Mouse (Mus musculus) kidney, embryonic 16.5 days (tissue): ENCODE measurements around the gene Ift46. TPM values are rescaled to one million over a fixed set of nuclear protein-coding genes. Genes with fewer than 3 reads are reported as not detected.

Source experiments
- ATAC-seq: fragments of 200-750 bp; cut with Nextera tagmentation; 2 replicates; pipeline ENCODE4 v1.8.0; 2017; ENCODE audit warnings: moderate TSS enrichment; ENCODE audit not compliant: low FRiP score, low TSS enrichment
- H3K27ac ChIP-seq: fragments of 300-500 bp; sonication (generic); 2 replicates; pipeline ENCODE4 v1.5.1; 2014; ENCODE audit warnings: low read length
- H3K27me3 ChIP-seq: fragments of 300-500 bp; sonication (generic); 2 replicates; pipeline ENCODE4 v1.6.1; 2014; ENCODE audit warnings: low read length, control low read depth, mixed read lengths; ENCODE audit not compliant: insufficient read depth
- H3K36me3 ChIP-seq: fragments of 300-500 bp; sonication (generic); 2 replicates; pipeline ENCODE4 v1.6.1; 2014; ENCODE audit warnings: low read length, control low read depth, mixed read lengths; ENCODE audit not compliant: insufficient read depth
- H3K4me1 ChIP-seq: fragments of 300-500 bp; sonication (generic); 2 replicates; pipeline ENCODE4 v1.6.1; 2014; ENCODE audit warnings: low read length, control low read depth, mixed read lengths; ENCODE audit not compliant: insufficient read depth
- H3K4me2 ChIP-seq: fragments of 300-500 bp; sonication (generic); replicated peaks from 2 replicates; pipeline ENCODE4 v1.6.1; 2014; ENCODE audit warnings: low read depth, low read length
- H3K4me3 ChIP-seq: fragments of 300-500 bp; sonication (generic); 2 replicates; pipeline ENCODE4 v1.5.1; 2014; ENCODE audit warnings: mild to moderate bottlenecking, low read length
- H3K9ac ChIP-seq: fragments of 300-500 bp; sonication (generic); replicated peaks from 2 replicates; pipeline ENCODE4 v1.6.1; 2014; ENCODE audit warnings: low read length
- H3K9me3 ChIP-seq: fragments of 300-500 bp; sonication (generic); 2 replicates; pipeline ENCODE4 v1.6.1; 2016; ENCODE audit warnings: low read length, control low read depth
- whole genome bisulfite sequencing: fragments of 180-500 bp; shearing (Covaris S2); extraction: QIAGEN DNeasy Blood & Tissue Kit; methylation state at CpG from one replicate; pipeline ENCODE4 v1.1.7; 2014; 5-methylcytosine and 5-hydroxymethylcytosine counted together
- polyA plus RNA-seq: library from polyadenylated mRNA; unstranded; fragments of >200 nt; fragmentation: Nextera tagmentation; extraction: Ambion mirVana; gene quantifications from 2 replicates; pipeline ENCODE4 v1.2.1, GENCODE M21; 2015

Ift46 gene
- polyA plus RNA-seq, 1 experiment from 2014 or later, result 100 TPM

DNA sequence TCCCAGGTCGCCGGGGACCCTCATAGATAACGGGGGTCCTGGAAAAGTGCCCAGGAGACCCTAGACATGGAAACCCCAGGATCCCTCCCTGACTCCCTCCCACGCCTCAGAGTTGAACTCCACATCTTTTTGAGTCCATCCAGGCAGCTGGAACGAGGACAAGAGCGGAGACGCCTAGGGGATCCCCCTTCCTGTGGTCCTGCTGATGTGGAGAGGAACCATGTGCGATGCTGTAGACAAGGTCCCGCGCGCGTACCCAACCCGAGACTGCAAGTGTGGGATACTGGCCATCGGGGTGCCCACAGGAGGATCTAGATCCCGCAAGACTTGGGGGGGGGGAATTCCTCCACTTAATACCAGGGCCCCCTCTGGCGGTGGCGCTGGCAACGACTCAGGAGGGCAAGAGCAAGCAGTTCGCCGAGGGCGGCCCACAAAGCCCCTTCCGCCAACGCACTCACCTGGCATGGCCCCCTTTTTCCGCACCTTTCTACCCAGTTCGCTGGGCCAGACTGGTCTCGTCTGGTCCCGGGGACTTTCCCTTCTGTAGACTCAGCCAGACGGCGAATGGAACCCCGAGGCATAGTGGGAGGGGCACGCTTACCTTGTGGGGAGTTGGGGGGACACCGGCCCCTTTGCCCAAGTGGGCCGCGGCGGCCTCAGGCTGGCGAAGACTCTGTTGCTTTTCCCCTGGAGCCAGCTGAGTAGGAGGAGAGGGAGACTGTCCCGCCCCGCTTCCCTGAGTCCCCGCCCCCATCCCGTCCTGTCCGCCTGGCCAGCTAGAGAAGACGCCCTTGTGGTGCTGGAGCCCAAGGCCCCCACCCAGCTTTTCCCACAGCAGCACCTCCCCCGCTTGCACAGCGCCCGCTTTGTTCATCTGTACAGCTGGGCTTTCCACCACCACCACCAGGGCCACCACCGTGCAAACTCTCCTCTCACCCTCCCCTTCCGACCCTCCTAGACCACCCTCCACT is 32.9 kb upstream of the Ift46 start, which contains the start of gene Phldb1:
TSS of gene Phldb1 (minus strand) at position 675 of the 971 bp plus-strand sequence.
- Histone ChIP-seq H3K4me1 (peaks cover 38% of the 10 kb centered on the region), H3K4me2 (peak within 1 kb of the TSS; percentile 99), H3K27ac (peak within 1 kb of the TSS; percentile 95), H3K4me3 (peak within 1 kb of the TSS; percentile 75), H3K9me3 (no peaks in the 10 kb centered on the region; the same call in 1 of the 2 replicates), H3K27me3 (no peaks in the 10 kb centered on the region), H3K36me3 (no peaks in the 10 kb centered on the region), H3K9ac (peak within 1 kb of the TSS; percentile 80)
- peak; percentile 86 for ATAC-seq
- under 1% methylated on average over 47 of the region's 47 CpGs for WGBS

DNA sequence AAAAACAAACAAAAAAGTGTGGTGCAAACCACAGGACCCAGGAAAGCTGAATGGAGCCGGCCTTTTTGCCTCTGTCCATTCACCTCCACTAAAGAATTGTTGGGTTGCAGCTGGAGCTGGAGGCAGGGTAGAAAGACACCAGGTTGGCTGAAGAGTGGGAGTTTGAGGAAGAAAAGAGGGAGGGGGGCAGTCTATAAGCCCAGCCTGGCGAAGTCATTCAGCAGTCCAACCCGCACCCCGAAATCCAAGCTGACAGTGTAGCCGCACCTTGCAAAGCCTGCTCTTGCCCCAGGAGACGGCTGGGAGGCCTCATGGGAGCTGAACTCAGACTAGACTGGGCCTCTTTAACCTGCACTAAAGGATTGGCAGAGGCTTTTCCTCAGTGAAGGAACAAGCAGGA is 31.8 kb upstream of the Ift46 start:
- ATAC-seq, result no peak
- Histone ChIP-seq H3K36me3 (no peaks in the 10 kb centered on the region), H3K9me3 (no peaks in the 10 kb centered on the region; the same call in 1 of the 2 replicates), H3K4me3 (no peak overlapping the region), H3K4me2 (no peak overlapping the region; the same call in 1 of the 2 replicates), H3K27ac (peak overlapping the region; percentile 95), H3K9ac (peak overlapping the region; percentile 44; the same call in 1 of the 2 replicates), H3K4me1 (peaks cover 38% of the 10 kb centered on the region), H3K27me3 (no peaks in the 10 kb centered on the region)
- WGBS, result 56% methylated on average over 6 of the region's 6 CpGs

DNA sequence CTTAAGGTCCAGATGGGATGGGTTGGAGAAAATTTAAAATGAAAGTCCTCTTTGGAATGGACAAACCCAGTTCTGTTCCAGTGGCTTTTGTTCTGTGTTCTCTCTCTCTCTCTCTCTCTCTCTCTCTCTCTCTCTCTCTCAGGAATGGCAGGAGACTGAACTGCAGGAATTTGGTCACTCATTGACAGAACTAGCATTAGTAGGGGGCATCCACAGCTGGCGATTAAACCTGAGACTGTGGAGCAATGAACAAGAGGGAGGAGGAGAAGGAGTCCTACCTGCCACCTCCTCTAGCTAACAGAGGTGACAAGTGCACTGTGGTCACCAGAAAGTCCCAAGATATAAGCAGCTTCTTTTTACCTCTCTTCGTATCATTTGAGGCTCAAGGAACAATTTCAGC is 31.4 kb upstream of the Ift46 start:
- Histone ChIP-seq H3K27ac (peak overlapping the region; percentile 95), H3K36me3 (peaks cover 4% of the 10 kb centered on the region; the same call in 1 of the 2 replicates), H3K9ac (peak overlapping the region; percentile 44; the same call in 1 of the 2 replicates), H3K4me3 (no peak overlapping the region), H3K9me3 (no peaks in the 10 kb centered on the region; the same call in 1 of the 2 replicates), H3K4me2 (no peak overlapping the region; the same call in 1 of the 2 replicates), H3K27me3 (no peaks in the 10 kb centered on the region), H3K4me1 (peaks cover 38% of the 10 kb centered on the region)
- ATAC-seq, result peak; percentile 12; the same call in 1 of the 2 replicates
- WGBS, result 52% methylated on average over 2 of the region's 2 CpGs

DNA sequence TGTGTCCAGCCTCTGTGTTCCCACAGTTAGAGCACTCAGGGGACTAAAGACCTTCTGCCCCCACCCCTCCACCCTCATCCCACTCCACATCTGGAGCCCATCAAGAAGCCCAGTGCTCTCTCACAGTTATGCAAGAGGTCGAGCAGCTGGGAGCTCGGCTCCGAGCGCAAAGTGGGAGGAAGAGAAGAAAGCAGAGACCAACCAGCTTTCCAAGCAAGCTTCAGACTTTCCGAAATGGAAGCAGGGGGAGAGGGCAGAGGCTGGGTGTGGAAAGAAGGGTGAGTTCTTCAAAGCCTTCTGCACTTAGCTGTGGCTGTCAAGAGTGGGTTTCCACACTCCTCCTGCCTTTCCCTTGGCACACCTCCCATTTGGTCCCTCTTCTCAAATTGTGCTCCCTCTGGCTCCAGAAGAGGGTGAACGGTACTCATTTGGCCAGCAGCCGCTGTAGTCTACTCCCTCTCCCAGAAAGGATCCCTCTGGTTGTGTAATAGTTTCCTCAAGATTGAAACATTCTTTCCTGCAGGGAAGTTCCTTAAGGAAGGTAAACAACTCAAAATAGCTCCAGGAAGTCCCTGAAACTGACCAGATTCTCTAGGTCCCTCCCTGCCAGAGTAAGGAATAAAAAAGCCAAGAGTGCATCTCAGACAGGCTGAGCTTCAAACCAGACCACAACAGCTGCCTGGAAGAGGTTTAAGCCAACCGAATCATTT is 30.3 kb upstream of the Ift46 start:
- Histone ChIP-seq H3K27me3 (no peaks in the 10 kb centered on the region), H3K4me1 (peaks cover 38% of the 10 kb centered on the region), H3K9me3 (no peaks in the 10 kb centered on the region; the same call in 1 of the 2 replicates), H3K27ac (peak overlapping the region; percentile 95), H3K4me3 (no peak overlapping the region), H3K9ac (0 out of 2 replicates have a peak overlapping the region, but pooled peaks have one; percentile 1), H3K4me2 (peak overlapping the region; percentile 24; the same call in 1 of the 2 replicates), H3K36me3 (peaks cover 10% of the 10 kb centered on the region)
- 24% methylated on average over 8 of the region's 8 CpGs for WGBS
- peak; percentile 21; the same call in 1 of the 2 replicates for ATAC-seq

DNA sequence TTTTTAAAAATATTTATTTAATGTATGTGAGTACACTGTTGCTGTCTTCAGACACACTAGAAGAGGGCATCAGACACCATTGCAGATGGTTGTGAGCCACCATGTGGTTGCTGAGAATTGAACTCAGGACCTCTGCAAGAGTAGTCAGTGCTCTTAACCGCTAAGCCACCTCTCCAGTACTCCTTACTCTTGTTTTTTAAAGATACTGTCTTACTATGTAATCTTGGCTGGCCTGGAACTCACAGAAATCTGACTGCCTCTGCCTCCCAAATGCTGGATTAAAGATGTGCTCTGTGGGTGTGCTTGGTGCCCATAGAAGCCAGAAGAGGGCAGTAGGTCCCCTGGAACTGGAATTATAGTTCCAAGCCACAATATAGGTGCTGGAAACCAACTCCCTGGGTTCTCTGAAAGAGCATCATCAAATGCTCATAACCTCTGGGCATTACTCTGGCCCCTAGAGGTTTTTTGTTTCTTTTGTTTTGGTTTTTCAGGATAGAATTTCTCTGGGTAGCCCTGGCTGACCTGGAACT is 27.0 kb upstream of the Ift46 start:
- Histone ChIP-seq H3K9me3 (no peaks in the 10 kb centered on the region; the same call in 1 of the 2 replicates), H3K27ac (no peak overlapping the region), H3K36me3 (peaks cover 37% of the 10 kb centered on the region), H3K4me3 (no peak overlapping the region), H3K4me1 (peaks cover 18% of the 10 kb centered on the region), H3K27me3 (no peaks in the 10 kb centered on the region), H3K9ac (no peak overlapping the region), H3K4me2 (no peak overlapping the region)
- WGBS, result 88% methylated on average over 1 of the region's 1 CpGs
- ATAC-seq, result no peak

DNA sequence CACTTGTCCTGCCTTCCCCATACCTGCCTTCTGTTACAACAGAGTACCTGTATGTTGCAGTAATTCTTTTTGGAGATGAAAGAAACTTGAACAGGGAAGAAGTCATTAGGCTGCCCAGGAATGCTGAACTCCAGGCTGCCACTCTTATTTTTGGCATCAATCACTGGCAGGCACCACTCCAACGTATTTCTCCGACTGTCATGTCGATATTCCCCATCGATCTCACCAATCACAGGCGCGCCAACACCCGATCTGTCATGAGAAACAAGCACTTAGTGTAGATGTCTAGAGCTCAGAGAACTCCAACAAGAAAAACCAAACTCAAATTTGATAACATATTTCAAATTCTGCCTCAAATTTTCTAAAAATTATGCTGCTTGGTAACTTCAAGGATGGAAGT is 22.3 kb upstream of the Ift46 start:
- Histone ChIP-seq H3K36me3 (peaks cover 67% of the 10 kb centered on the region), H3K27ac (no peak overlapping the region), H3K4me2 (no peak overlapping the region), H3K4me3 (no peak overlapping the region), H3K9me3 (no peaks in the 10 kb centered on the region), H3K27me3 (no peaks in the 10 kb centered on the region), H3K4me1 (no peaks in the 10 kb centered on the region), H3K9ac (no peak overlapping the region)
- WGBS, result 98% methylated on average over 7 of the region's 7 CpGs
- no peak for ATAC-seq

DNA sequence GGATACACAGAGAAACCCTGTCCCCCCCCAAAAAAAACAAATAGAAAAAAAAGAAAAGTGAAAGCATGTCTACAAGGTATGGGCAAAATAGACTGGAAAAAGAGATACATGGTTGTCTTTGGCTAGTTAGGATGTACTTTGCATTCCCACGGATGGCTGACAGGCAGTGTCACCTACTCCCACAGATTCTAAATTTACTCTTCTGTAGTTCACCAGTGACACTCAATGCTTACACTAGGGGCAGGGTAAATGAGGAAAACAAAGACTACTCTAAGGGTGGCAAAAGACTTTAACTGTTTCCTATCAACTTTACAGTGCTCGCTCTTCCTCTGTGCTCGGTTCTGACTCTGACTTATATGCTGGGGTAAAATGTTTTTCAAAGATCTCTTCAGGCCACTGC is 21.0 kb upstream of the Ift46 start:
- no peak overlapping the region for H3K9ac ChIP-seq
- no peak for ATAC-seq
- H3K9me3 ChIP-seq, result no peaks in the 10 kb centered on the region
- H3K27ac ChIP-seq, result no peak overlapping the region
- H3K4me2 ChIP-seq, result no peak overlapping the region
- no peaks in the 10 kb centered on the region for H3K4me1 ChIP-seq
- H3K27me3 ChIP-seq, result no peaks in the 10 kb centered on the region
- no peak overlapping the region for H3K4me3 ChIP-seq
- peaks cover 73% of the 10 kb centered on the region for H3K36me3 ChIP-seq
- 60% methylated on average over 3 of the region's 3 CpGs for WGBS

DNA sequence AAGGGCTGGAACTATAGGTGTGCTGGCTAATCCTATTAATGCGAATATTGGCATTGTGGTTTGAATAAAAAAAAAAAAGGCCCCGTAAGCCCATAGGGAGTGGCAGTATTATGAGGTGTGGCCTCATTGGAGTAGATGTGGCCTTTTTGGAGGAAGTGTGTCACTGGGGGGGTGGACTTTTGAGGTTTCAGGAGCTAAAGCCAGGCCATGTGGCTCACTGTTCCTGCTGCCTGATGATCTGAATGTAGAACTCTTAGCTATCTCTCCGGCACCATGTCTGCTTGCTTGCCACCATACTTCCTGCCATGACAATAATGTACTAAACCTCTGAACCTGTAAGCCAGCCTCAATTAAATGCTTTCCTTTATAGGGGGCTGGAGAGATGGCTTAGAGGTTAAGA is 20.4 kb upstream of the Ift46 start:
- no peaks in the 10 kb centered on the region for H3K27me3 ChIP-seq
- H3K4me1 ChIP-seq, result no peaks in the 10 kb centered on the region
- no peaks in the 10 kb centered on the region for H3K9me3 ChIP-seq
- H3K27ac ChIP-seq, result no peak overlapping the region
- H3K36me3 ChIP-seq, result peaks cover 76% of the 10 kb centered on the region
- no peak overlapping the region for H3K4me3 ChIP-seq
- 96% methylated on average over 3 of the region's 3 CpGs for WGBS
- no peak overlapping the region for H3K4me2 ChIP-seq
- no peak overlapping the region for H3K9ac ChIP-seq
- ATAC-seq, result no peak

DNA sequence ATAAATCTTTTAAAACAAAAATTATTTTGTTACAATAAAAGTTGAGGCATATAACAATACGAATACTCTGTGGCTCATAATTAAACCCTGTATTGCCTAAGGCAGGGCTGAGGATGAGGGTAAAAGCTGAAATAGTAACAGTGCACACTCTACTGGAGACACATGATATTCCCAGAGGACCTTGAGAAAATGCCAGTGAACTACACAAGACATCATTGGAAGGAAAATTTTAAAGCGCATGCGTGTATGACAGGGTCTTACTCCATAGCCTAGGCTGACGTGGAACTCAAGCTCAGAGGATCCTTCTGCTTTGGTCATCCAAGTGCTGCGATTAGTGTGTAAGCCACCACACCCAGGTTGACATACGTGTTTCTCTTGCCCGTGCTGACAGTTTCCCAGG is 19.2 kb upstream of the Ift46 start:
- no peaks in the 10 kb centered on the region for H3K27me3 ChIP-seq
- 92% methylated on average over 7 of the region's 7 CpGs for WGBS
- H3K4me3 ChIP-seq, result no peak overlapping the region
- H3K9me3 ChIP-seq, result no peaks in the 10 kb centered on the region
- H3K36me3 ChIP-seq, result peaks cover 76% of the 10 kb centered on the region
- ATAC-seq, result no peak
- no peaks in the 10 kb centered on the region for H3K4me1 ChIP-seq
- H3K9ac ChIP-seq, result no peak overlapping the region
- no peak overlapping the region for H3K4me2 ChIP-seq
- no peak overlapping the region for H3K27ac ChIP-seq
